Mouse (Mus musculus) neural tube, embryonic 11.5 days (tissue): ENCODE measurements around the gene 2310011J03Rik. TPM values are rescaled to one million over a fixed set of nuclear protein-coding genes. Genes with fewer than 3 reads are reported as not detected.
"Not testable (repeated sequence)": the region's sequence is repeated elsewhere in the genome, so short reads cannot be mapped to it uniquely, and the experiment has no call there.

Experiments
- ATAC-seq: fragments of 200-750 bp; cut with Nextera tagmentation; 2 replicates; pipeline ENCODE4 v1.8.0; 2017; ENCODE audit warnings: moderate number of reproducible peaks, mild to moderate bottlenecking, moderate TSS enrichment, moderate library complexity; ENCODE audit not compliant: insufficient read depth, low FRiP score, low TSS enrichment
- DNase-seq: peaks from one replicate; pipeline ENCODE4 v3.0.0-alpha.2; 2015; ENCODE audit warnings: low spot score
- H3K27ac ChIP-seq: fragments of 300-500 bp; sonication (generic); 2 replicates; pipeline ENCODE4 v1.5.1; 2014; ENCODE audit warnings: low read depth, mild to moderate bottlenecking, low read length
- H3K27me3 ChIP-seq: fragments of 300-500 bp; sonication (generic); 2 replicates; pipeline ENCODE4 v1.6.1; 2014; ENCODE audit warnings: mild to moderate bottlenecking, low read length, mixed read lengths; ENCODE audit not compliant: control insufficient read depth, insufficient read depth
- H3K36me3 ChIP-seq: fragments of 300-500 bp; sonication (generic); 2 replicates; pipeline ENCODE4 v1.6.1; 2014; ENCODE audit warnings: mild to moderate bottlenecking, low read length, moderate library complexity, mixed read lengths; ENCODE audit not compliant: control insufficient read depth, insufficient read depth
- H3K4me1 ChIP-seq: fragments of 300-500 bp; sonication (generic); 2 replicates; pipeline ENCODE4 v1.6.1; 2014; ENCODE audit warnings: low read length, mixed read lengths; ENCODE audit not compliant: control insufficient read depth, insufficient read depth
- H3K4me2 ChIP-seq: fragments of 300-500 bp; sonication (generic); 2 replicates; pipeline ENCODE4 v1.6.1; 2014; ENCODE audit warnings: low read depth, mild to moderate bottlenecking, moderate library complexity
- H3K4me3 ChIP-seq: fragments of 300-500 bp; sonication (generic); 2 replicates; pipeline ENCODE4 v1.5.1; 2014; ENCODE audit warnings: low read depth, low read length
- H3K9ac ChIP-seq: fragments of 300-500 bp; sonication (generic); 2 replicates; pipeline ENCODE4 v1.6.1; 2014; ENCODE audit warnings: mild to moderate bottlenecking, low read length
- H3K9me3 ChIP-seq: fragments of 300-500 bp; sonication (generic); 2 replicates; pipeline ENCODE4 v1.6.1; 2016; ENCODE audit warnings: low read length; ENCODE audit not compliant: control insufficient read depth
- WGBS: fragments of 180-500 bp; shearing (Covaris S2); extraction: QIAGEN DNeasy Blood & Tissue Kit; methylation state at CpG from one replicate; pipeline ENCODE4 v1.1.7; 2014; 5-methylcytosine and 5-hydroxymethylcytosine counted together
- polyA plus RNA-seq: library from polyadenylated mRNA; unstranded; fragments of >200 nt; fragmentation: Nextera tagmentation; extraction: Ambion mirVana; gene quantifications from 2 replicates; pipeline ENCODE4 v1.2.1, GENCODE M21; 2014

The 2310011J03Rik gene
- polyA plus RNA-seq, 1 experiment from 2014 or later: 37.3 TPM

GRCm38 (mm10) chr10:80345929-80346328 lies 25.6 kb upstream of the 2310011J03Rik start:
- H3K4me1 ChIP-seq: peaks cover 10% of the 10 kb centered on the region
- H3K36me3 ChIP-seq, H3K4me2 ChIP-seq, H3K27ac ChIP-seq, H3K9ac ChIP-seq, H3K4me3 ChIP-seq, ATAC-seq, H3K9me3 ChIP-seq, DNase-seq: not testable (repeated sequence)
- H3K27me3 ChIP-seq: peaks cover 97% of the 10 kb centered on the region
- WGBS: 76% methylated on average over 5 of the region's 6 CpGs

- no peak overlapping the region for H3K4me3 ChIP-seq
- H3K4me2 ChIP-seq: no peak overlapping the region
- H3K9me3 ChIP-seq: no peaks in the 10 kb centered on the region
- H3K27ac ChIP-seq: no peak overlapping the region
- peaks cover 98% of the 10 kb centered on the region for H3K27me3 ChIP-seq
- no peak for ATAC-seq
- WGBS: 2% methylated on average over 16 of the region's 16 CpGs
- no peaks in the 10 kb centered on the region for H3K36me3 ChIP-seq
- H3K4me1 ChIP-seq: peaks cover 13% of the 10 kb centered on the region
- no peak for DNase-seq
- peak overlapping the region; percentile 10; the same call in 1 of the 2 replicates for H3K9ac ChIP-seq
These were observed 24.8 kb upstream of the 2310011J03Rik start for GRCm38 (mm10) chr10:80345122-80345521.

- DNase-seq: no peak
- WGBS: 38% methylated on average over 9 of the region's 9 CpGs
- ATAC-seq: no peak
- H3K27me3 ChIP-seq: peaks cover 92% of the 10 kb centered on the region
- no peak overlapping the region for H3K9ac ChIP-seq
- peaks cover 13% of the 10 kb centered on the region for H3K4me1 ChIP-seq
- no peaks in the 10 kb centered on the region for H3K36me3 ChIP-seq
- no peaks in the 10 kb centered on the region for H3K9me3 ChIP-seq
- H3K4me2 ChIP-seq: no peak overlapping the region
- no peak overlapping the region for H3K4me3 ChIP-seq
- H3K27ac ChIP-seq: no peak overlapping the region
These were observed 23.9 kb upstream of the 2310011J03Rik start for GRCm38 (mm10) chr10:80344131-80344661.

GRCm38 (mm10) chr10:80343425-80343895 lies 23.1 kb upstream of the 2310011J03Rik start:
- Histone ChIP-seq H3K4me1 (peaks cover 9% of the 10 kb centered on the region), H3K4me3 (0 out of 2 replicates have a peak overlapping the region, but pooled peaks have one; percentile 4), H3K4me2 (peak overlapping the region; percentile 38), H3K27ac (no peak overlapping the region), H3K9me3 (no peaks in the 10 kb centered on the region), H3K36me3 (no peaks in the 10 kb centered on the region), H3K27me3 (peaks cover 84% of the 10 kb centered on the region), H3K9ac (no peak overlapping the region)
- no peak; the same call in 1 of the 2 replicates for ATAC-seq
- WGBS: 28% methylated on average over 13 of the region's 13 CpGs
- no peak for DNase-seq

- peaks cover 79% of the 10 kb centered on the region for H3K27me3 ChIP-seq
- DNase-seq: peak; percentile 66
- no peak overlapping the region for H3K27ac ChIP-seq
- H3K9me3 ChIP-seq: no peaks in the 10 kb centered on the region
- peak overlapping the region; percentile 23 for H3K4me3 ChIP-seq
- H3K4me2 ChIP-seq: peak overlapping the region; percentile 38
- peaks cover 7% of the 10 kb centered on the region; the same call in 1 of the 2 replicates for H3K4me1 ChIP-seq
- no peaks in the 10 kb centered on the region for H3K36me3 ChIP-seq
- ATAC-seq: peak; percentile 58
- whole genome bisulfite sequencing: under 1% methylated on average over 29 of the region's 33 CpGs
- no peak overlapping the region for H3K9ac ChIP-seq
These were observed 22.6 kb upstream of the 2310011J03Rik start for GRCm38 (mm10) chr10:80342749-80343424.

GRCm38 (mm10) chr10:80342305-80342748 lies 22.0 kb upstream of the 2310011J03Rik start:
- Histone ChIP-seq H3K27ac (no peak overlapping the region), H3K9ac (no peak overlapping the region), H3K4me1 (peaks cover 7% of the 10 kb centered on the region; the same call in 1 of the 2 replicates), H3K4me3 (peak overlapping the region; percentile 3; the same call in 1 of the 2 replicates), H3K36me3 (no peaks in the 10 kb centered on the region), H3K27me3 (peaks cover 73% of the 10 kb centered on the region), H3K9me3 (no peaks in the 10 kb centered on the region), H3K4me2 (peak overlapping the region; percentile 10; the same call in 1 of the 2 replicates)
- WGBS: 2% methylated on average over 26 of the region's 26 CpGs
- peak; percentile 24 for ATAC-seq
- no peak for DNase-seq

GRCm38 (mm10) chr10:80341491-80342304 lies 21.4 kb upstream of the 2310011J03Rik start:
- peaks cover 7% of the 10 kb centered on the region; the same call in 1 of the 2 replicates for H3K4me1 ChIP-seq
- no peak overlapping the region for H3K27ac ChIP-seq
- H3K9ac ChIP-seq: no peak overlapping the region
- H3K4me3 ChIP-seq: peak overlapping the region; percentile 3; the same call in 1 of the 2 replicates
- no peaks in the 10 kb centered on the region for H3K9me3 ChIP-seq
- no peaks in the 10 kb centered on the region for H3K36me3 ChIP-seq
- H3K4me2 ChIP-seq: peak overlapping the region; percentile 10; the same call in 1 of the 2 replicates
- peaks cover 67% of the 10 kb centered on the region for H3K27me3 ChIP-seq
- no peak for DNase-seq
- no peak for ATAC-seq
- 2% methylated on average over 44 of the region's 47 CpGs for WGBS

GRCm38 (mm10) chr10:80341026-80341425 lies 20.7 kb upstream of the 2310011J03Rik start:
- H3K27ac ChIP-seq: no peak overlapping the region
- no peak overlapping the region for H3K4me2 ChIP-seq
- DNase-seq: no peak
- H3K9ac ChIP-seq: no peak overlapping the region
- H3K9me3 ChIP-seq: no peaks in the 10 kb centered on the region
- H3K4me1 ChIP-seq: peaks cover 7% of the 10 kb centered on the region; the same call in 1 of the 2 replicates
- no peaks in the 10 kb centered on the region for H3K36me3 ChIP-seq
- no peak overlapping the region for H3K4me3 ChIP-seq
- 11% methylated on average over 21 of the region's 21 CpGs for WGBS
- ATAC-seq: no peak
- peaks cover 62% of the 10 kb centered on the region for H3K27me3 ChIP-seq
